ENCODE assay signal across 9 mouse cellular contexts in the genomic region with DNA sequence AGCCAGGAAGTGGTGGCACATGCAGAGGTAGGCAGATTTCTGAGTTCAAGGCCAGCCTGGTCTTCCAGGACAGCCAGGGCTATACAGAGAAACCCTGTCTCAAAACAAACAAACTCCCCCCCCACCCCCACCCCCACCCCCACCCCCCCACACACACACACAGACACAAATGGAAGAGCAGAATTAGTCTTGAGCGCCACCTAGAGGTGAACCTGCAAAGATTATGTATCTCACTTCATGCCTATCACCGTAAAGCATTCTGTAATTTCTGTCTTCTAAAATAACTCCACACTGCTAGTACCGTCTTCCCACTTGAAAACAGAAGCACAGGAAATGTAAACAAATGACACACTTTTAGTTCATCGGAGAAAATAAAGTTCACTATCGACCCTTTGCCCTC. TPM values are rescaled to one million over a fixed set of nuclear protein-coding genes. Genes with fewer than 3 reads are reported as not detected.
DNase-seq lines count a peak whose midpoint lies in the region; TF ChIP-seq lines count a peak whose summit lies in the region.
"Had no signal": no experiment of that assay in that cellular context is flagged by ENCODE, and none has a peak within 500 bp of the region (broad histone marks: within the 10 kb centered on the region; RNA-seq: fewer than 3 reads in every experiment).

No protein-coding gene starts in this region.

- H3K27me3 ChIP-seq in kidney, adult 2 months (replicated peaks; ENCODE audit: control insufficient read depth, insufficient read depth, low read length): no peaks in the 10 kb centered on the region
- no peaks in the 10 kb centered on the region for H3K27me3 ChIP-seq in E14TG2a.4 (ENCODE audit: insufficient read depth, low read length)
- H3K27me3 ChIP-seq: midbrain, embryonic 12.5 days had no signal

- no peak overlapping the region for H3K27ac ChIP-seq in kidney, adult 2 months (ENCODE audit: insufficient read depth, low read depth, low read length)
- H3K27ac ChIP-seq: midbrain, embryonic 12.5 days had no signal

- WGBS in kidney, adult 2 months: 58% methylated on average over 5 of the region's 5 CpGs
- WGBS in large intestine, adult 2 months: 42% methylated on average over 5 of the region's 5 CpGs

- H3K4me3 ChIP-seq in kidney, adult 2 months (ENCODE audit: insufficient read depth, low read depth, low read length): no peak overlapping the region
- no peak overlapping the region for H3K4me3 ChIP-seq in E14TG2a.4 (replicated peaks; ENCODE audit: low read length)
- H3K4me3 ChIP-seq: midbrain, embryonic 12.5 days had no signal

- TF ChIP-seq CTCF in kidney, adult 2 months (conservative IDR thresholded peaks at IDR 0.05; ENCODE audit: insufficient read depth, insufficient read length, low read depth, low read length): 0 out of 2 replicates have a peak, but pooled peaks have one; percentile 16
- TF ChIP-seq CTCF in E14TG2a.4 (conservative IDR thresholded peaks at IDR 0.05; ENCODE audit: low read length): peak; percentile 36; the same call in 1 of the 2 replicates

- no peaks in the 10 kb centered on the region for H3K36me3 ChIP-seq in kidney, adult 2 months (ENCODE audit: control insufficient read depth, insufficient read depth, low read length)
- 0 out of 2 replicates have a peak, but pooled peaks cover 4% of the 10 kb centered on the region for H3K36me3 ChIP-seq in E14TG2a.4 (ENCODE audit: insufficient read depth, low read length)

- DNase-seq in kidney, adult 2 months: peak; percentile 23
- DNase-seq in kidney, adult 18-20 months: no peak
- peak; percentile 70 for DNase-seq in 416B (ENCODE audit: low read depth)
- peak; percentile 53 to 67 for DNase-seq in cerebellum, postnatal 14 days
- DNase-seq in large intestine, adult 2 months (ENCODE audit: low read depth, low spot score): peak; percentile 16
- peak; percentile 22 for DNase-seq in thymus, postnatal 25 days
- no peak for DNase-seq in spleen, postnatal 14 days (ENCODE audit: low spot score in 2 of 2)

- TF ChIP-seq POLR2A in kidney, adult 2 months (IDR thresholded peaks at IDR 0.05; ENCODE audit: low read depth, low read length): no peak

- H3K4me1 ChIP-seq in kidney, adult 2 months (ENCODE audit: control insufficient read depth, insufficient read depth, low read length): no peaks in the 10 kb centered on the region
- no peaks in the 10 kb centered on the region for H3K4me1 ChIP-seq in E14TG2a.4 (replicated peaks; ENCODE audit: low read depth, low read length)
- H3K4me1 ChIP-seq: midbrain, embryonic 12.5 days had no signal

- H3K9me3 ChIP-seq in E14TG2a.4 (ENCODE audit: low read length): no peaks in the 10 kb centered on the region
- H3K9me3 ChIP-seq: midbrain, embryonic 12.5 days had no signal

RNA-seq across cellular contexts. Expression of a gene that starts 43.2 kb away (rescaled TPM):
- polyA plus RNA-seq in kidney, adult 2 months (2012; rRNA removed): 5.7 and 6.4 TPM in 2 replicates
- 0.72 and 1.7 TPM in 2 replicates for polyA plus RNA-seq in large intestine, adult 2 months (2012; rRNA removed)

Comparison
In these comparisons a context has a peak if more than half of its experiments do, and no peak if none do; other contexts are left out.
1. DNase-seq: peak in kidney, adult 2 months (single experiment), 416B (single experiment), cerebellum, postnatal 14 days (2 of 2), large intestine, adult 2 months (single experiment) and thymus, postnatal 25 days (single experiment); none in kidney, adult 18-20 months (single experiment) and spleen, postnatal 14 days (0 of 2).